Mouse (Mus musculus) bone marrow macrophage, adult 2 months (primary cell): ENCODE data around the gene Emilin1. TPM values are rescaled to one million over a fixed set of nuclear protein-coding genes. Genes with fewer than 3 reads are reported as not detected.
A peak's percentile ranks its signal among the peaks of the same experiment; 100 is the strongest.
"Not testable (repeated sequence)": the region's sequence is repeated elsewhere in the genome, so short reads cannot be mapped to it uniquely, and the experiment has no call there.

Experiments
- H3K27ac ChIP-seq: 2 replicates; pipeline ENCODE4 v1.5.1; 2012; ENCODE audit warnings: low read depth, low read length; ENCODE audit not compliant: insufficient read depth
- H3K4me1 ChIP-seq: 2 replicates; pipeline ENCODE4 v1.6.1; 2012; ENCODE audit warnings: low read length; ENCODE audit not compliant: control insufficient read depth, insufficient read depth
- H3K4me3 ChIP-seq: 2 replicates; pipeline ENCODE4 v1.5.1; 2012; ENCODE audit warnings: mild to moderate bottlenecking, low read length, moderate library complexity; ENCODE audit not compliant: insufficient read depth
- CTCF ChIP-seq: IDR thresholded peaks from 2 replicates; pipeline ENCODE4 v1.5.1; 2012; ENCODE audit warnings: low read depth, mild to moderate bottlenecking, low read length, moderate library complexity
- POLR2A ChIP-seq: IDR thresholded peaks from 2 replicates; pipeline ENCODE4 v1.6.1; 2012; ENCODE audit warnings: mild to moderate bottlenecking, low read depth, low read length, borderline replicate concordance
- polyA plus RNA-seq: library from polyadenylated mRNA; stranded (reverse); fragments of >200 nt; gene quantifications from 2 replicates; pipeline ENCODE4 v1.2.4, GENCODE M21; 2012; ENCODE audit not compliant: missing spikeins, insufficient read depth, insufficient read length

Emilin1 gene
- polyA plus RNA-seq, 1 experiment: 29.1 TPM

- peaks cover 2% of the 10 kb centered on the region; the same call in 1 of the 2 replicates for H3K4me1 ChIP-seq
- no peak overlapping the region for H3K27ac ChIP-seq
- TF ChIP-seq CTCF (no peak), POLR2A (no peak)
- no peak overlapping the region for H3K4me3 ChIP-seq
Measured at GRCm38 (mm10) chr5:30878616-30879015, 34.6 kb upstream of the Emilin1 start.

GRCm38 (mm10) chr5:30879347-30879943 lies 33.8 kb upstream of the Emilin1 start:
- Histone ChIP-seq H3K4me1 (peaks cover 2% of the 10 kb centered on the region; the same call in 1 of the 2 replicates), H3K4me3 (no peak overlapping the region), H3K27ac (no peak overlapping the region)
- TF ChIP-seq POLR2A (no peak), CTCF (no peak)

GRCm38 (mm10) chr5:30881839-30882238 lies 31.4 kb upstream of the Emilin1 start:
- H3K4me3 ChIP-seq, H3K27ac ChIP-seq, H3K4me1 ChIP-seq: not testable (repeated sequence)

GRCm38 (mm10) chr5:30886209-30886608 lies 27.0 kb upstream of the Emilin1 start:
- Histone ChIP-seq H3K27ac (no peak overlapping the region), H3K4me1 (peaks cover 8% of the 10 kb centered on the region), H3K4me3 (no peak overlapping the region)
- TF ChIP-seq CTCF (no peak), POLR2A (no peak)

- peak overlapping the region; percentile 85 for H3K4me3 ChIP-seq
- no peak overlapping the region for H3K27ac ChIP-seq
- TF ChIP-seq CTCF (no peak), POLR2A (no peak)
Measured at GRCm38 (mm10) chr5:30886731-30887130, 26.5 kb upstream of the Emilin1 start.

GRCm38 (mm10) chr5:30887331-30887761 lies 25.9 kb upstream of the Emilin1 start:
- Histone ChIP-seq H3K27ac (peak overlapping the region; percentile 45), H3K4me1 (peaks cover 8% of the 10 kb centered on the region), H3K4me3 (peak overlapping the region; percentile 85)
- no peak for TF ChIP-seq CTCF
- TF ChIP-seq POLR2A: no peak

More at GRCm38 (mm10) chr5:30886731-30887130, 26.5 kb upstream of the Emilin1 start:
- peaks cover 8% of the 10 kb centered on the region for H3K4me1 ChIP-seq

- no peak for TF ChIP-seq POLR2A
- TF ChIP-seq CTCF: no peak
- Histone ChIP-seq H3K27ac (peak overlapping the region; percentile 45), H3K4me1 (peaks cover 8% of the 10 kb centered on the region), H3K4me3 (peak overlapping the region; percentile 85)
Measured at GRCm38 (mm10) chr5:30887858-30888336, 25.3 kb upstream of the Emilin1 start.

- TF ChIP-seq CTCF (no peak), POLR2A (no peak)
- Histone ChIP-seq H3K27ac (peak within 1 kb of the TSS; percentile 45), H3K4me1 (peaks cover 8% of the 10 kb centered on the region), H3K4me3 (peak within 1 kb of the TSS; percentile 85)
Measured at GRCm38 (mm10) chr5:30888337-30889087, 24.7 kb upstream of the Emilin1 start, which contains the start of gene Agbl5. TSS of gene Agbl5 (plus strand) at chr5:30888694.

- TF ChIP-seq POLR2A (no peak), CTCF (no peak)
- Histone ChIP-seq H3K4me1 (peaks cover 13% of the 10 kb centered on the region), H3K27ac (peak overlapping the region; percentile 34; the same call in 1 of the 2 replicates), H3K4me3 (peak overlapping the region; percentile 66)
Measured at GRCm38 (mm10) chr5:30889088-30889754, 24.0 kb upstream of the Emilin1 start.

GRCm38 (mm10) chr5:30890375-30890774 lies 22.8 kb upstream of the Emilin1 start:
- Histone ChIP-seq H3K27ac (no peak overlapping the region), H3K4me3 (no peak overlapping the region), H3K4me1 (peaks cover 13% of the 10 kb centered on the region)
- no peak for TF ChIP-seq POLR2A
- no peak for TF ChIP-seq CTCF
